Mouse (Mus musculus) liver, embryonic 13.5 days (tissue): ENCODE results near the gene Maml1. TPM values are rescaled to one million over a fixed set of nuclear protein-coding genes. Genes with fewer than 3 reads are reported as not detected.
A peak's percentile ranks its signal among the peaks of the same experiment; 100 is the strongest.
"Not testable (repeated sequence)": the region's sequence is repeated elsewhere in the genome, so short reads cannot be mapped to it uniquely, and the experiment has no call there.

Source experiments
- ATAC-seq: fragments of 200-750 bp; cut with Nextera tagmentation; 2 replicates; pipeline ENCODE4 v1.8.0; 2017; ENCODE audit warnings: low read depth, mild to moderate bottlenecking, moderate number of reproducible peaks, moderate library complexity
- DNase-seq: peaks from one replicate; pipeline ENCODE4 v3.0.0; 2022
- H3K27ac ChIP-seq: fragments of 300-500 bp; sonication (generic); 2 replicates; pipeline ENCODE4 v1.5.1; 2015; ENCODE audit warnings: moderate library complexity, mild to moderate bottlenecking, inconsistent platforms
- H3K27me3 ChIP-seq: fragments of 300-500 bp; sonication (generic); 2 replicates; pipeline ENCODE4 v1.6.1; 2015; ENCODE audit warnings: mild to moderate bottlenecking, inconsistent platforms
- H3K36me3 ChIP-seq: fragments of 300-500 bp; sonication (generic); 2 replicates; pipeline ENCODE4 v1.6.1; 2015; ENCODE audit warnings: mild to moderate bottlenecking, inconsistent platforms
- H3K4me1 ChIP-seq: fragments of 300-500 bp; sonication (generic); replicated peaks from 2 replicates; pipeline ENCODE4 v1.6.1; 2015; ENCODE audit warnings: inconsistent platforms
- H3K4me2 ChIP-seq: fragments of 300-500 bp; sonication (generic); 2 replicates; pipeline ENCODE4 v1.6.1; 2015; ENCODE audit warnings: inconsistent platforms, mild to moderate bottlenecking, moderate library complexity
- H3K4me3 ChIP-seq: fragments of 300-500 bp; sonication (generic); replicated peaks from 2 replicates; pipeline ENCODE4 v1.5.1; 2015; ENCODE audit warnings: mild to moderate bottlenecking, inconsistent platforms
- H3K9ac ChIP-seq: fragments of 300-500 bp; sonication (generic); 2 replicates; pipeline ENCODE4 v1.6.1; 2015; ENCODE audit warnings: mild to moderate bottlenecking, inconsistent platforms
- H3K9me3 ChIP-seq: fragments of 300-500 bp; sonication (generic); replicated peaks from 2 replicates; pipeline ENCODE4 v1.6.1; 2016; ENCODE audit warnings: inconsistent platforms
- WGBS: fragments of 180-500 bp; shearing (Covaris S2); methylation state at CpG from one replicate; pipeline ENCODE4 v1.1.7; 2015; ENCODE audit not compliant: insufficient replicate concordance; 5-methylcytosine and 5-hydroxymethylcytosine counted together
- polyA plus RNA-seq: library from polyadenylated mRNA; unstranded; fragments of >200 nt; fragmentation: Nextera tagmentation; extraction: Ambion mirVana; gene quantifications from 2 replicates; pipeline ENCODE4 v1.2.1, GENCODE M21; 2015

Gene Maml1
- polyA plus RNA-seq, 1 experiment from 2014 or later, result 1.4 TPM

DNA sequence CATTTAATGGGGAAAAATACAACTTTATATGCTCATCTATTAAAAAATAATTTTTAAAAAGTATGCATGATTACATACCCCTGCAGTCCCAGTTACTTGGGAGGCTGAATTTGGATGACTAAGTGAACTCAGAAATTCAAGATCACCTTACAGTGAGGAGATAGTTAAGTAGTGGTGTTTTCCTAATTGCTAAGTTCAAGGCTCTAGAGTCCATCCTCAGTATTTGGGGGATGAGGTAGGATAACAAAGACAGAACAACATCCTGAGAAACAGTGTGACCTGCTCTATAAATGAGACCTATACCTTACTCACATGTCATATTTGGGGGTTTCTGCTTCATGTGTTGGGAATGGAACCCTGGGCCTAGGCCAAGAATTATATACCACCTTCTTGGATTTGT is 30.2 kb upstream of the Maml1 start:
- no peaks in the 10 kb centered on the region for H3K27me3 ChIP-seq
- peak overlapping the region; percentile 58; the same call in 1 of the 2 replicates for H3K27ac ChIP-seq
- peaks cover 22% of the 10 kb centered on the region for H3K36me3 ChIP-seq
- H3K9me3 ChIP-seq, result no peaks in the 10 kb centered on the region
- H3K4me3 ChIP-seq, result peak overlapping the region; percentile 93
- no peak for DNase-seq
- H3K4me2 ChIP-seq, result peak overlapping the region; percentile 91
- H3K9ac ChIP-seq, result peak overlapping the region; percentile 96
- H3K4me1 ChIP-seq, result peaks cover 63% of the 10 kb centered on the region
- ATAC-seq, result no peak

DNA sequence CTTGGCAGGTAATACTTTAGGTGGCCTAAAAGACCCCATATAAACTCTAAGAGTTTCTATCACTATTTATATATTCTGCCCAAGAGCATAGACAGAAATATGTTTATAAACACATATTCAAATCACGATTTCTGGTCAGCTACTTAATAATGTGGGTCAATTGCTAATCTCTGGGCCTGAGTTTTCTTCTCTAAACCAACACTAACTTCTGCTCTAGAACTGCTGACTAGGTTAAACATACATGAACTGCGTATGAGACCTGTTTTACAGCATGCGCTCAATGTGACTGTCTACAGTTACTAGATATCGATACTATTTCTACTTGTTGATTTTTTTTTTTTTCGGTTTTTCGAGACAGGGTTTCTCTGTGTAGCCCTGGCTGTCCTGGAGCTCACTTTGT is 29.1 kb upstream of the Maml1 start:
- 87% methylated on average over 6 of the region's 6 CpGs for WGBS
- DNase-seq, result no peak
- no peak for ATAC-seq
- Histone ChIP-seq H3K27ac (no peak overlapping the region), H3K27me3 (no peaks in the 10 kb centered on the region), H3K9ac (no peak overlapping the region), H3K4me3 (no peak overlapping the region), H3K4me1 (peaks cover 56% of the 10 kb centered on the region), H3K4me2 (no peak overlapping the region), H3K9me3 (no peaks in the 10 kb centered on the region), H3K36me3 (peaks cover 26% of the 10 kb centered on the region)

DNA sequence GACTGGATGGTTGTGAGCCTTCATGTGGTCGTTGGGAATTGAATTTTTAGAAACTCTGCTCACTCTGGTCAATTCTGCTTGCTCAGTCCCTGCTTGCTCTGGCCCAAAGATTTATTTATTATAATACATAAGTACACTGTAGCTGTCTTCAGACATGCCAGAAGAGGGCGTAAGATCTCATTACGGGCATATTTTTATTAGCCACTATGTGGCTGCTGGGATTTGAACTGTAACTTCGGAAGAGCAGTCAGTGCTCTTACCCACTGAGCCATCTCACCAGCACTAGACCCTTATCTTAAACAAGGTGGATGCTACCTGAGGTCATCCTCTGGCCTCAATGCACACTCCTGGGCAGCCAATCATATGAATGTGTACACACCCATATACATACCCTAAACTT is 27.2 kb upstream of the Maml1 start:
- H3K9ac ChIP-seq, H3K4me2 ChIP-seq, H3K27ac ChIP-seq, ATAC-seq, H3K27me3 ChIP-seq, H3K9me3 ChIP-seq, DNase-seq, H3K4me3 ChIP-seq: not testable (repeated sequence)
- 68% methylated on average over 4 of the region's 4 CpGs for WGBS
- H3K4me1 ChIP-seq, result peaks cover 62% of the 10 kb centered on the region
- peaks cover 26% of the 10 kb centered on the region for H3K36me3 ChIP-seq

DNA sequence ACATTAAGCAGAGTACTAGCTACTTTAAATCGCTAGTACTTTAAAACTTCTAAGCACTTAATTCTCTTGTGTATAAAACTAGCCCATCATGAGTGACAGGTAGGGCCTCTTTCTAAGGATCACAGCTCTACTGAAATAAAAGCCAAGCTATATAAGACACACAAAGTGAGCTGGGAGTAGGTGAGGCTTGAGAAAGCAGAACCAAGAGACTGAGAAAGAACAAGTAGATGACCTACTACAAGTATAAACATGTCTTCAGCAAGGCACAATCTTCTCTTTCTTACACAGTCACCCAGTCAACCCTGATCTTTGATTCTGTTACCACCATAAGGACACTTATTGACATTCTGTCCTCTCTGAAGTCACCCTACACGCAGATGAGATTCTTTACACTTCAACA is 20.7 kb upstream of the Maml1 start:
- Histone ChIP-seq H3K36me3 (peaks cover 64% of the 10 kb centered on the region), H3K27me3 (no peaks in the 10 kb centered on the region), H3K4me1 (peaks cover 20% of the 10 kb centered on the region), H3K4me2 (no peak overlapping the region), H3K9me3 (no peaks in the 10 kb centered on the region), H3K4me3 (no peak overlapping the region), H3K27ac (no peak overlapping the region), H3K9ac (no peak overlapping the region)
- DNase-seq, result no peak
- WGBS, result 88% methylated on average over 2 of the region's 2 CpGs
- no peak for ATAC-seq

DNA sequence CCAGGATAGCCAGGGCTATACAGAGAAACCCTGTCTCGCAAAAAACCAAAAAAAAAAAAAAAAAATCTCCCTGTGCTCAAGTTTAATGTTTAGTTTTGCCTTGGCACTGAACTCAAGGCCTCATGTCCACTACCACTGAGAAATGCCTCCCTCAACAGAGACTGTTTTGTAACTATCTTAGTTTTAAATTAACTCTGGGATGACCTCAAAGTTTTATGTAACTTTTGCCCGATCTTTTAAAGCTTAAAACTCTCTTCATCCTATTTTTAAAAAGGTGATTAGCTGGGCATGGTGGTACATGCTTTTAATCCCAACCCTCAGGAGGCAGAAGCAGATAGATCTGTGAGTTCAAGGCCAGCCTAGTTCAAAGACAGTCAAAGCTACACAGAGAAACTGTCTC is 11.3 kb upstream of the Maml1 start:
- H3K9ac ChIP-seq, result no peak overlapping the region
- no peaks in the 10 kb centered on the region for H3K9me3 ChIP-seq
- no peaks in the 10 kb centered on the region for H3K4me1 ChIP-seq
- H3K36me3 ChIP-seq, result peaks cover 96% of the 10 kb centered on the region
- WGBS, result 87% methylated on average over 2 of the region's 2 CpGs
- no peak for ATAC-seq
- no peak overlapping the region for H3K4me3 ChIP-seq
- H3K27me3 ChIP-seq, result no peaks in the 10 kb centered on the region
- no peak overlapping the region for H3K4me2 ChIP-seq
- H3K27ac ChIP-seq, result no peak overlapping the region
- DNase-seq, result no peak

DNA sequence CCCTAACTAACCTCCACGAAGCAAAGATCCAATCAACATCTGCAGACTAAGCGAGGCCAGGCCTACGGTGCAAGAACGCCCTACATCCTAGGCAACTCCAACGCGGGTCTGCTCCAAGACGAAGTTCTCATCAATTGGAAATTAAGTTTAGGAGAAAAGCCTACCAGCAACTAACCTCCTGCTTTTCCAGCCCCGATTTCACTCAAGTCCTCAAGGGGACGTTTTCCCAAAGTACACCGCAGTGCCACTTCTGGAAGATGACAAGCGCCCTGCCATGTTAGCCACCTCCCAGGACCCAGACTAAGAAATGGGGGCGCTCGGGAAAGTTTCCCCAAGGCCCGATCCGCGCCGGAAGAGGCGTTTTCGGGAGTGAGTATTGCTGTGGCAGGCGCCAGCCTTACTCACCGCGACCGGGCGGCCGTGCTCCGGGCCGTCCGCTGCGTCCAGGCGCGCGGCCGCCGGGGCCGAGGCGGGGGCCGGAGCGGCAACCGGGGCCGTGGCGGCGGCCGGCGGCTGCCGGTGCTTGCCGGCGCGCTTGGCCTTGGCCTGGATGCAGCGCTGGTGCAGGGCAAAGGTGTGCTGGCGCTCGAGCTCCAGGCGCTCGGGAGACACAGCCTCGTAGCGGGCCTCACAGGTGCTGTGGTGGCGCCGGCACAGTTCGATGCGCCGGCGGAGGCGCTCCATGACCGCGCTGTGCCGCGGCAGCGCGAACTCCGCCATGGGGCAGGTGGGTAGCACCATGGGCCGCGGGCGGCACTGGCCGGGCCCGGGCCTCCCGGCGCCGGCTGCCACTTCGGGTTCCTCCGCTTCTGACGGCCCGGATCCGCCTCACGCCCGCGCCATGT is 568 bp downstream of the Maml1 start:
- Histone ChIP-seq H3K4me2 (peak overlapping the region; percentile 86), H3K27ac (peak overlapping the region; percentile 96), H3K36me3 (peaks cover 47% of the 10 kb centered on the region), H3K9ac (peak overlapping the region; percentile 99), H3K27me3 (no peaks in the 10 kb centered on the region), H3K4me3 (peak overlapping the region; percentile 99), H3K4me1 (peaks cover 42% of the 10 kb centered on the region), H3K9me3 (no peaks in the 10 kb centered on the region)
- peak; percentile 70 for ATAC-seq
- under 1% methylated on average over 84 of the region's 85 CpGs for WGBS
- DNase-seq, result peak; percentile 47

DNA sequence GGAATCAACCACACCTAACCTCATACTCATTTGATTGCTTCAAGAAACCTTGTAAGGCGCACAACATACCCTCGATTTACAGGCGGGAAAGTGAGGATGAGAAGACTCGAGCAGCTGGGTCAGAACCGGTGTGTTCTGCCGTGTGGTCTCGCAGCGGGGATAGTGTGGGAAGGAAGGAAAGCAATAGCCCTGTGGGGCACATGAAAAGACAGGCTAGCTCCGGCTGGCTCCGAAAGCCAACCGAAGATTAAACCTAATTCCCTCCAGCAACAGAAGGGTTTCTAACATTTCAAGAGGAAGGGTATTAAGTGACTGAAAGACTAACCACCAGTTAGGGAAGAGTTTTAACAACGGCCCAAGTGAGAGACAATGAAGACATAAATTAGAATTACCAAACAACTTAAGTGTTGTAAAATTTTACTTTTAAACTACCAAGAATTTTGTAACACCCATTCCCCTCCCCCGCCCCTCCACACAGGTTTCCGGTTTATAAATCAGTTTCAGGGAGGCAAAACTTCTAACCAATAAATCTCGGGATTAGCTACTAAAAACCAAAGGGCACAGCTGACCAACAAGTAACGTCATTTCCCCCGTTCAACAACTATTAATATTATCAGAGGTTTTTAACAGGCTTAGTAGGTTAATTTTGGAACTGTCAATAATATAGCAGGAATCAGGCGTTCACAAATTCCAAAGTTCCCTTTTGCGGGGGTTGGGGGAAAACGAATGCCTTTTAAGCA is 1.5 kb downstream of the Maml1 start:
- Histone ChIP-seq H3K27me3 (no peaks in the 10 kb centered on the region), H3K4me2 (peak overlapping the region; percentile 86), H3K36me3 (peaks cover 48% of the 10 kb centered on the region), H3K9me3 (no peaks in the 10 kb centered on the region), H3K27ac (peak overlapping the region; percentile 96), H3K4me3 (peak overlapping the region; percentile 99), H3K9ac (peak overlapping the region; percentile 99), H3K4me1 (peaks cover 47% of the 10 kb centered on the region)
- ATAC-seq (no peak), DNase-seq (no peak)
- 27% methylated on average over 20 of the region's 20 CpGs for WGBS

DNA sequence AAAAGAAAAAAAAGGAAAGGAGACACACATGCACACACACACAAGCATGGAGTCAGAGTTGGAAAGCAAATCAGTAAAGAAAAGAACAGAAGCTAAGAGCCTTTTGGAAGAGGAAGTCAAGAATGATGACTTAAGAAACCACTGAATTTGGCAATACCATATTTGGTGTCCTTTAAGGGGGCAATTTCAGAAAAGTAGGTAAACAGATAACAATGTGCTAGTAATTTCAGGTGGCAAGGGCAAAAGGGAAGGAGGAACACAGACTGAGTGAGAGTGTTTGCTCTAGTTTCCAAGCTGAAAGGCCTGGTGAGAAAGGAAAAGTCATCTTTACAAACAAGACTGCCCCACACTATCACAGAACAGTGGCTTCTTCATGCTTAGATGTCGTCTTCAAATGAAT is 5.7 kb downstream of the Maml1 start:
- Histone ChIP-seq H3K9ac (no peak overlapping the region), H3K27me3 (no peaks in the 10 kb centered on the region), H3K9me3 (no peaks in the 10 kb centered on the region), H3K36me3 (peaks cover 31% of the 10 kb centered on the region), H3K4me3 (no peak overlapping the region), H3K27ac (0 out of 2 replicates have a peak overlapping the region, but pooled peaks have one; percentile 18), H3K4me2 (no peak overlapping the region), H3K4me1 (peaks cover 36% of the 10 kb centered on the region)
- ATAC-seq (no peak), DNase-seq (no peak)
- 48% methylated on average over 1 of the region's 1 CpGs for WGBS

DNA sequence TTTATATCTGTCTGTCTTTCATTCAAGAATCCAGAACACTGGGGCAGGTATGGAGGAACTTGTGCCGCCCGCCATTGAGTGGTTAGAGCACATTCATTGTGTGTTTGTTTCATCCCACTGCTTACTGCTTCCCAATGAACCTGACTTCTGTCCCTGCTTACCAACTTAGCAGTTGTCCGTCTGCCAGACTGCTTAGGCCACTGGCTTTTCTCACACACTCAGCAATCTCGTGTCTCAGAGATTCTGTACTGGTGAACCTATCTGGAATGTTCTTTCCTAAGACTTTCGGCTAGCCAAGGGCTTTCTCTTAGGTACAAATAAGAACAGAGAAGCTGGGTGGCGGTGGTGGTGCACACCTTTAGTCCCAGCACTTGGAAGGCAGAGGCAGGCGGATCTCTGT is 6.4 kb downstream of the Maml1 start:
- Histone ChIP-seq H3K27me3 (no peaks in the 10 kb centered on the region), H3K4me3 (no peak overlapping the region), H3K4me1 (peaks cover 32% of the 10 kb centered on the region), H3K9me3 (no peaks in the 10 kb centered on the region), H3K4me2 (no peak overlapping the region), H3K36me3 (peaks cover 35% of the 10 kb centered on the region), H3K27ac (no peak overlapping the region), H3K9ac (no peak overlapping the region)
- no peak for DNase-seq
- WGBS, result 85% methylated on average over 7 of the region's 7 CpGs
- no peak for ATAC-seq

DNA sequence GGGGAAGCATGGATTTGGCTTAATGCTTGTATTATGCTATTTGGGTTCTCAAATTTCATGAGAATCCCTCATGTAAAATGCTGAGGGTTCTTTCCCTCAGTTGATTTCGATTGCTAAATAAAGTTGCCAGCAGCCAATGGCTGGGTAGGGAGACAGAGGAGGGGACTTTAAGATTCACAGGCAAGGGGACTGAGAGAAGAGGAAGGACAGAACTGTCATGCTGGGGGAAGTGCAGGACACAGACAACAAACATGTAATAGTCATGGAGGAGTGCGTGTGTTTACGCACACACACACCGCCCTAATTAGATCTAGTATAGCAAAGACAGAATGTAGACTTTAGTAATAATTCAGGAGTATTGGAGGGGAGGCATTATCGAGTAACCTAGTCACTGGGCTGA is 6.8 kb downstream of the Maml1 start:
- H3K36me3 ChIP-seq, result peaks cover 36% of the 10 kb centered on the region

DNA sequence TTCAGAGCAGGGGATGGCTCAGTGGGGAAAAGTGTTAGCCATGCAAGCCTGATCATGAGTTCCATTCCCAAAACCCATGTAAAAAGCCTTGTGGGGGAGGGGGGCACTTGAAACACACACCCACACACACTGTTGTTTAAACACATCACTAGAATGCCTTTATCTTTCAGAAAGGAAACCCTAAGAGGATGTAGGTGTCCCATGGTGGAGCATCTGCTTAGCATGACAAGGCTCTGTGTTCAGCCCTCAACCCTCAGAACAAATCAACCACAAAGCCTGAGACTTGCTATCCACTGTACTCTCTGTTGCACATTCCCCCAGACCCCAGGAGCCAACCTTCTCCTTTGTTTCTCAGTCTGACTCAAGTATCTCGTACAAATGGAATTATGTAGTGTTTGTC is 12.1 kb downstream of the Maml1 start:
- peaks cover 16% of the 10 kb centered on the region for H3K36me3 ChIP-seq
- no peak for ATAC-seq
- H3K9me3 ChIP-seq, result no peaks in the 10 kb centered on the region
- no peak overlapping the region for H3K9ac ChIP-seq
- H3K4me1 ChIP-seq, result peaks cover 19% of the 10 kb centered on the region
- H3K4me2 ChIP-seq, result no peak overlapping the region
- H3K4me3 ChIP-seq, result no peak overlapping the region
- H3K27ac ChIP-seq, result no peak overlapping the region
- no peak for DNase-seq
- WGBS, result 49% methylated on average over 1 of the region's 1 CpGs
- no peaks in the 10 kb centered on the region for H3K27me3 ChIP-seq

More for the DNA sequence above, 6.8 kb downstream of the Maml1 start:
- H3K9me3 ChIP-seq, result no peaks in the 10 kb centered on the region
- H3K4me2 ChIP-seq, result no peak overlapping the region
- ATAC-seq, result no peak
- peaks cover 31% of the 10 kb centered on the region for H3K4me1 ChIP-seq
- no peak for DNase-seq
- 87% methylated on average over 5 of the region's 5 CpGs for WGBS
- no peak overlapping the region for H3K27ac ChIP-seq
- no peak overlapping the region for H3K4me3 ChIP-seq
- no peaks in the 10 kb centered on the region for H3K27me3 ChIP-seq
- H3K9ac ChIP-seq, result no peak overlapping the region
